Mouse (Mus musculus) right cerebral cortex, postnatal 14 days (tissue): ENCODE measurements around the gene Gm5128.
"Not testable (repeated sequence)": the region's sequence is repeated elsewhere in the genome, so short reads cannot be mapped to it uniquely, and the experiment has no call there.

Source experiments
- DNase-seq: peaks from one replicate; pipeline ENCODE4 v3.0.0; 2022

The Gm5128 gene

DNA sequence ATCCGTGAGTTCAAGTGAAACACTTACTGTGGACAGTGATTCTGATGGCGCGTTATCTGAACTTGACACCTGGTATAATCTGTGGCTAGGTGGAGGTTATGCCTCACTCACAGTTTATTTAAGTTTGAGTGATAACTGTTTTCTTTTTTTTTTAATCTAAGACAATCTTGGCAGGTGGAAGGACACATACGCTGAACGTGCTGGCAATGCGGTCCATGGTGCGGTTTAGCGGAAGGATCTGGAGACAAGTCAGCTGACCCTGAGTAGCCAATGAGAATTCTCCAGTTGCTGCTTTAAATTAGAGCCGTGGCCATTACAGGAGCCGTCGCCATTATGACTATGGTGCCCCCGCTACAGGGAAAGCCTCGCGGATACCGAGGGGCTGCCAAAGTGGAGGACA, at the start of gene Gm5128:
Gm5128 (plus strand) TSS at position 301 of the 400 bp plus-strand sequence.
- not testable (repeated sequence) for DNase-seq

DNA sequence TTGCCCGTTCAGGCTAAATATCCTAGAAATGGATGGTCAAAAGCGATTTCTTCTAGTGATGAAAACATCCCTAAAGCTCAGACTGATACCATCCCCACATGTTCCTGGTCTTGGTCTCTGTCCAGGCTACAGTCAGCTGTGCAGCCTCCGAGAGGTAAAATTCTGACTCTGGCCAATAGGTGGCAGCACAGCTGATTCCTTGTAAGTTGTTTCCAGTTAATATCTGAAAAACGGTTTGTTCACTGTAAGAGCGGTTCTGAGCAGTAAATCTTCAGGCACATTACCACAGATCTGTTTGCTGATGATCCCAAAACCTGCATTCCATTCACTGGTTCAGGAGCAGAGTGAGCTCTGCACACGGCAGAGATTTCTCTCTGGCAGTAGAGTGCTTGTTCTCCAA, 12.4 kb upstream of the Gm5128 start:
- DNase-seq = not testable (repeated sequence)

GRCm38 (mm10) chrX:135361943-135362342, 11.1 kb upstream of the Gm5128 start:
- DNase-seq = not testable (repeated sequence)

- DNase-seq = not testable (repeated sequence)
Measured at GRCm38 (mm10) chrX:135403578-135403977, 30.5 kb downstream of the Gm5128 start.

DNA sequence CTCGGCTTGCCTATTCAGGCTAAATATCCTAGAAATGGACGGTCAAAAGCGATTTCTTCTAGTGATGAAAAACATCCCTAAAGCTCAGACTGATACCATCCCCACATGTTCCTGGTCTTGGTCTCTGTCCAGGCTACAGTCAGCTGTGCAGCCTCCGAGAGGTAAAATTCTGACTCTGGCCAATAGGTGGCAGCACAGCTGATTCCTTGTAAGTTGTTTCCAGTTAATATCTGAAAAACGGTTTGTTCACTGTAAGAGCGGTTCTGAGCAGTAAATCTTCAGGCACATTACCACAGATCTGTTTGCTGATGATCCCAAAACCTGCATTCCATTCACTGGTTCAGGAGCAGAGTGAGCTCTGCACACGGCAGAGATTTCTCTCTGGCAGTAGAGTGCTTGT, 48.1 kb downstream of the Gm5128 start:
- not testable (repeated sequence) for DNase-seq

DNA sequence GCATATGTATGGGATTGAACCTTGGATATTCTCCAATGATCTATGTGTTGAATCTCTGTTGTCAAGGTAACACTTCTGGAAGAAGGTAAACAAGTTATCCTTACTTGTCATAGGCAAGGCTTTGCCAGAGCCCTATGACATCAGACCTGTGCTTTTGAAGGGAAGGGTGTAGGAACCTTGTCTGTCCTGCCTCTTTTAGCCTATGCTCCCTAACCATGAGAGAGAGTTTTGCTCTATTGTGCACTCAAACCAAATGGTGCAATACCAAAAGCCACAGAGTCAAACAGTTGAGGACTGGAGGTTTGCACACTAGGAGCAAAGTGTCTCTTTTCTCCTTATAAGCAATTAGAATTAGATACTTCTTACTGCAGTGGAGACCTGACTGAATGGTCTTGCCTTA, 48.7 kb downstream of the Gm5128 start:
- DNase-seq = not testable (repeated sequence)

DNA sequence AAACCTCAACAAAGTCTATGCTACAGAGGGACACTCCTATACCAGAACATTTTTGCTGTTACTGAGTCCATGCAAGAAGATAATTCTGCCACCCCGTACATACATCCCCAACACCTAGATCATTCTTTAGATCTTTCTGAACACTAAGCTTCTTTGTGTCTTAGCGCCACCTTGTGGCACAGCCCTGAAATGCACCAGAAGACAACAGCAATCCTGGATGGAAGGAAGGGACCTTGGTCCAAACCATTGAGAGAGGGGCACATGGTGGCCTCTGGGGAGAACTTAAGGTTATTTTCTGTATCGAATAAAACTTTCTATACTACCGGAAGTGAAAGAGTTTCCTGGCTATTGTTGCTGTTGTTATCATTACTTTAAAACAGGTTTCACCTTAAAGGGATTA, 49.4 kb downstream of the Gm5128 start:
- DNase-seq = not testable (repeated sequence)
